Mouse (Mus musculus): Measurements from ENCODE around the gene Prkch. TPM values are rescaled to one million over a fixed set of nuclear protein-coding genes. Genes with fewer than 3 reads are reported as not detected.

Gene Prkch
- polyA plus RNA-seq, 2 experiments from 2014 or later, result 73.0 to 76.1 TPM

DNA sequence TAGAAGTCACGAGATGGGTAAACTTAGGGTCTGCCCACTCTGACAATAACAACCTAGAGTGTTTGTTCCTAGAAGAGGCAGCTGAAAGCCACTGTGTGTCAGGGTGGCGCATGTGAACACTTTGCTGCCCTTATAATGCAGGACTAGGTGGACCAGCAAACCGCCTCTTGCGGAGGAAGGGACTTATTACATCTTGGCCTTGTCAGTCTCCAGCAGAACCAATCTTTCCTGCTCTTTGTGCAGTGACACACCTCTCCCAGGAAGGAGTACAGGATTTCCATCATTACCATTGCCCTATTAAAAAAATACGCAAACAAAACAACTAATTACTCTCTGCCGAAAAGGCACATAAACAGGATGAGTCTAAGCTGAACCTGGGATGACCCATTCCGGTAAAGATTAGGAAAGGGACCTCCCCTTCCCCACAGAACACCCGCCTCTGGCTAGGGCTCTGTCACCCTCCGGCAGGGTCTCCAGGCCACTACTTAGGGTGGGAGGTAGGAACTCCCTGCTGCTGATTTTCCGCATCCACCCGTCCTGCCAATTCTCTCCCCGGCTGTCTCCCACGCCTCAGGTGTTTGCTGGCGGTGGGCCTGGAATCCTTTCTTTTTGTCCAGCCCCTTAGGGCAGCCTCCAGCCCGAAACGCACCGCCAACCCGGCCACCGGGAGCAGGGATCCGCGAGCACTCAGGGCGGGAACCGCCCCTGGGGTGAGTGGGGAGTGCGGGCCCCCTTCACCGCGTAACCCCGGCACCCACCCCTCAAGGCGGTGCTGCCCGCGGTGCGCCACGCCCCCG lies 585 bp upstream of the Prkch start:
- ATAC-seq, result peak; percentile 5

DNA sequence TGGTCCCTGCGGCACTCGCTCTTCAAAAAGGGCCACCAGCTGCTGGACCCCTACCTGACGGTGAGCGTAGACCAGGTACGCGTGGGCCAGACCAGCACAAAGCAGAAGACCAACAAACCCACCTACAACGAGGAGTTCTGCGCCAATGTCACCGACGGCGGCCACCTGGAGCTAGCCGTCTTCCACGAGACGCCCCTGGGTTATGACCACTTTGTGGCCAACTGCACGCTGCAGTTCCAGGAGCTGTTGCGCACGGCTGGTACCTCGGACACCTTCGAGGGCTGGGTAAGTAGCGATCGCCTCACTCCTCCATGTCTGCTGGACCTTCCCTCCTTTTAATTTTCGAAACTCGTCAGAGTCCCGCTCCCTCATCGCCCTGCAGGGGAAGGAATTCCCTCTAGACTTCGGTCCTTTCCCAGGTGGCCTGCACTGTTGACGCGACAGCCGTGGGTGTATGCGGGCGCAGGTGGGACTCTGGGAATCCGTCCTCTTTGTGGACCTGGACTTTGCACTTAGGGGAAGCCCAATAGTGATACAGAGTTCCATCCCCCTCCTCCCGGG lies 725 bp downstream of the Prkch start:
- peak; percentile 4 for ATAC-seq

DNA sequence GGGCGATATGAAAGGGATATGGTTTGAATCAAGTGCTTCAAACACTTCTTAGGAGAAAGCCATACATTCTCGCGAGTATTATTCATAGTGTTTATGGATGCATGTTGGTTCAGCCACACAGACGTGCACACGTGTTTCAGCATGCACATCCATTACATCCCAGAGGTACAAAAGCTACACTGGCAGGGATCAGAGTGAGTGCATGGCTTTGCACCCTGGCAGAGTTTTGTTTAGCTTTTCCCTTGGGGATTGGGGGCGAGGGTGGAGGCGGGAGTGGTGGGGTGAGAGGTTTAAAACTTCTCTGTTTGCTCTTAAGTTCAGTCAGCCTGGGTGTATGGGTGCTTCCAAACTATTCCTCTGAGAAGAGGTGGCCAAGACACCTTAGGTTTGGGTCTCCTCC lies 1.3 kb downstream of the Prkch start:
- ATAC-seq, result no peak

DNA sequence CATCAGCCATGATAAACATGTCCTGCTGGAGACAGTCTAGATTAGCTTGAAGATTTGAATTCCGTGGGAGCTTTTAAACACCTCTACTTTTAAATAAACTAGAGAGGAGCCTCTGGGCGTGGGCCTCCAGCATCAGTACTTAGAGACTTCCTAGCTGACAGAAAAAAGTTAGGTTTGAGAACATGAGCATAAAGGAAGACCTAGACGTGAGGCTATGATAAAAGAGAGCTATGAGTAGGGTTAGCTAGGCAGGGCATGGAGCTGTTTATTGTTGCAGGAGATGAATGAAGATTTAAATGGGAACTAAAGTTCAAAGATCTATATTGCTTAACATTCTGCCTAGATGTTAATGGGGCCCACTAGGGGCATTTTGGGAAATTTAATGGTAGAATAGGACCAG lies 2.7 kb downstream of the Prkch start:
- no peak for ATAC-seq

DNA sequence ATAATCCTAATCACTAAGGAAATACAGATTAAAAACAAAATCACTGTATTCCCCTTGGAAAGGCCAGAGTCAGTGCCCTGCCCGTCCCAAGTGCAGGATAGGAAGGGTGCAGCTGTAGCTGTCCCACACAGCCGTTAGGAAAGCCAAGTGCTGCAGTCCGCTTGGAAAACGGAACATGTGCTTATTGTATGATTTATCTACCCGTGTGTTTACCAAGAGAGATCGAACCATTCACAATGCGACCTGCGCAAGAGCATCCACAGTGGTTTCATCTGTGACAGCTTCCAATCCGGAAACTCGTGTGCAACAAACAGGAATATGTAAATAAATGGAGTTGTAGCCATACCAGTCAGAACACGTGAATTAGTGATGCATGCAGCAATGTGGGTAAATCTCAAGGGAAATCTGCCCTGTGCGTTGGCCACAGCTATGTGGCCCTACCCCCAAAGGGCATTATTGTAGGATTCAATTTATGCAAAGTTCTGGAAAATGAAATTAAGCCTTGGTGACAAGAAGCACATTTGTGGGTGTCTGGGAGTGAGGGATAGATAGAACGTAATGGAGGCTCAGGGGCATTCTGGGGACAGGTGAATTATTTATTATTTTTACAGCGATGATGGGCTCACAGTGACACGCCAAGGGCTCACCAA lies 6.2 kb downstream of the Prkch start:
- no peak for ATAC-seq

DNA sequence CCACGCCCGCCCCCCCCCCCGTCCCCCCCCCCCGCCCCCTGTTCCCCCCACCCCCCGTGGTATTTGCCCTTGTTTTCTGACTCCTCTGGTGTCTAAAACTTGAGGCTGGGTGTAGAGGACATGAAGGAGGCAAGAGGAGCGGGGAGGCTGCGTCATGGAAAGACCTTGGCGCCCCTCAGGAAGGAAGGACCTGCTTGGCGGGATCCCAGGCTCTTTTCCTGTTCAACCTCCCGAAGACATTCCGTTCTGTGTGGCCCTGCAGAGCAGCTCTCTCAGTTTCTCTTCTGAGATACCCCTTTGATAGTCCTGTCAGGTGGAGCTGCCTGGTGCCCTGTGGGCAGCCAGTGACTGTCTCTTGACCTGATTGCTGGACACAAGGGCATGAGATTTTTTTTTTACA lies 7.0 kb downstream of the Prkch start:
- no peak for ATAC-seq

DNA sequence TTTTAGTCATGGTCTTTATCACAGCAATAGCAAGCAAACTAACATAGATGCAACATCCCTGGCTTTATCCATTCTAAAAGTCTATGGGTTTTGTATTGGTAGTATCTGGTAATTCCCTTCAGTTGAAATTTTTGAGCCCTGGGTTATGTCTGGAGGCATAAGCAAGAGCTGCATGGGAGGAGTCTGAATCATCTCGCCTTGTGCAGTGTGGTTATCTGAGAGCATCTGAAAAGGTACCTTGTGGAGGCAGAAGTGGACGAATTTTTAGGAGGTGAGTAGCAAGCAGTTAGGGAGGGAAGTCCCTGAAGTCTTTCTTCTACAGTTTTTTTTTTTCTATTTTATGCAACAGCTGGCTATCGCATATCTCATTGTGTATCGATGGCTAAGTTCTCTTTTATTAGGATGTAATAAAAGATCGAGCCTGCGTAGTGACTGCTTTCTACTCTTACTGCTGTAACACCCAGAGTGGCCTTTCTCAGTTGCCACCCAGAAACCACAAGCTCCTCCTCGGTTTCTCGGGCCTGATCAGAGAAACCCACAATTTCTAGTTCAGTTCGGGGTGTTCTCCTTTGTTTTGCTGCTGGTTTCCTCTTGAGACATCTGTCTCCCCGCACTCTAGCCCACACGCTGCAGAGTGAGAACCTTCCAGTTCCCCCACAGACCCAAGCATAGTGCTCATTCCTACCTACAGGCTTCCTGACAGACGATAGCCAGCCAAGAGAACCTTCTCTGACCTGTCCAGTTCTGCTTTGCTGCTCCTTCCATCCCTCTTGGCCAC lies 8.6 kb downstream of the Prkch start:
- peak; percentile 47 for ATAC-seq

DNA sequence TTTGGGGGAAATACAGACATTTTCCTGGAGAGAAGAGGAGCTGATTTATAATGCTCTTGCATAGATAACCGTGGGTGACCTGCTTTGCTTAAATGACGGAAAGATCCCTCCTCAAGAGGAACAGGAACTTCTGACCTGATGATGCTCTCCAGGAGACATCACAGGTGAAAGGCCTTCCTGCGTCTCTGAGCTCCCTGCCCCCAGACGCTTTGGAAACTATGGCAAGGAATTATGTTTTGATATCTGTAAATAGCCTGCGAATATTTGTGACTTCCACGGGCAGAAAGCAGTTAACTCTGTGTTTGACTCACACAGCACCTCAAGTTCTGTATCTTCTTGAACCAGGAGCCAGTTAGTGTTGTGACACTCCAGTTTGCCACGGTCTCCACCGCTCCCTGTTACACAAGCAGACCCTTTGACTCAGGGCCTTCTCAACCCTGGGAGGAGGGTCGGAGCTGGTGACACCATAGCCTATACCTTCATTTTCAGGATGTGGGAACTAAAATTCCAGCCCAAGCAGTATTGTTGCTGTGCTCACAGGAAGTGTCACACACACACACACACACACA lies 9.7 kb downstream of the Prkch start:
- peak; percentile 5 for ATAC-seq

DNA sequence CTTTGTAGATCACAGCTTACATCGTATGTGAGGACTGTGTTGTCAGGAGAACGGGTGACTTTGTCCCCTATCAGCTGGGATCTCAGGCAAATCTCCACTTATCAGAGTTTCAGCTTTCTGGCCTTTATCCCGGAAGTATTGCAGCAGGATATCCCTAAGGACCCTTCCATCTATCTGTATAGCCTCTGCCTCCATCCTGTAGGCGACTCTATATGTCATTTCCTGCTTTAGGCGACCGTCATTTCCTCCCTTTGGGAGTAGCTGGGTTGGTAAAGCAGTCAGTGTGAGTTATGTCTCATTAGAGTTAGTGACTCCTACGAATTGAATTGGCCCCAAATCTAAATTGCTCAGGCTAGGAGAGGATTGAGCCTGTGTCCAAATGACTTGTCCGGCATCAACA lies 10.6 kb downstream of the Prkch start:
- ATAC-seq, result peak; percentile 47

DNA sequence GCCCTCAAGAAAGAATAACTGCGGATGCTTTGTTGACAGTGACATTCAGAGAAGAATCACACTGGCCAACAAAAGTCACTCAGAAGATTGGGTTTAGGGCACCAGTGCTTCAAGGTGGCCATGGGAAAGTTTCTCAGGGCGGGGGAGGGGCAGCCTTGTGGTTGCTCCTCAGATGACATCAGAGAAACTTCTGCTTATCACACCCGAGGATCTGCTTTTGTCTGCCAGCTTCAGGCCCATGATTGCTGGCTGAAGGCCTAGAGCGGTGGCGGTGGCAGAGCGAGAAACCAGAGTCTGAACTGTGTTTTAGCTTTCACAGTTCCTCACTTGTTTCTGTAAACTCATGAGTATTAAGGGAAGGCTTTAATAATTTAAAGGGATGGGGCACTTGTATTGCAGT lies 13.6 kb downstream of the Prkch start:
- ATAC-seq, result peak; percentile 70

DNA sequence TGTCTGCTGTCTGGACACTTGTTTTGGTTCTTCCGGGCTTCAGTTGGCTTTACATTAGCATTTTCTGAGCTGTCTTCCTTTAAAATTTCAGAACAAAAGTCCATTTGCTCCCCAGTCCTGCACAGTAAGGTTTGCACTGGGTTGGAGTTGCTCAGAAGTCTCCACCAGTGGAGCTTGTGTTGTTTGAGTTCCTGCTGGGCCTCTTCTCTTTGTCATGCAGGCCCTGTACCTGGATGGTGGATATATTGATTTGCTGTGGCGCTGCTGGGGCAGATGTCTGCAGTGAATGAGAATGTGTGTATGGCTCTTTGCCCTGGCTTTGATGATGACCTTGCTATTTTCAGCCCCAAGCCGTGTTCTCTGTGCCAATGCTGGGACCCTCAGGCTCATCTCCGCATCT lies 15.9 kb downstream of the Prkch start:
- no peak for ATAC-seq

DNA sequence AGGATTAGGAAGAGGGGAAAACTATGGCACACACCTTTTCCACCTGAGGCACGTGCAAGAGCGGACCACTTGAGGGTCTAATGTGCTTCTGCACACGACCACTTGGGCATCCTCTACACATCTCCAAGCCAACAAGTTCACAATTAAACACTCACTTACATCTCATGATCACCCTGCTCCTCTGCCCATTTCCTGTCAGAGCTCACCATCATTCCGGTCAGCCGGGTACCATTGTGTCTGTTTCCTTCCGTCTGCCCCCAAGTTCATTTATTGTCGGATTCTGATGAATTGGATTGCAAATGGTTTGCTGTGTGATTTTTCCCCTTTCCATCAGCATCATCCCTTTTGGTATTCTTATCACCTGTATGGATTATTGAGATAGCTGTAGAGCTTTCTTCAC lies 18.4 kb downstream of the Prkch start:
- no peak for ATAC-seq

DNA sequence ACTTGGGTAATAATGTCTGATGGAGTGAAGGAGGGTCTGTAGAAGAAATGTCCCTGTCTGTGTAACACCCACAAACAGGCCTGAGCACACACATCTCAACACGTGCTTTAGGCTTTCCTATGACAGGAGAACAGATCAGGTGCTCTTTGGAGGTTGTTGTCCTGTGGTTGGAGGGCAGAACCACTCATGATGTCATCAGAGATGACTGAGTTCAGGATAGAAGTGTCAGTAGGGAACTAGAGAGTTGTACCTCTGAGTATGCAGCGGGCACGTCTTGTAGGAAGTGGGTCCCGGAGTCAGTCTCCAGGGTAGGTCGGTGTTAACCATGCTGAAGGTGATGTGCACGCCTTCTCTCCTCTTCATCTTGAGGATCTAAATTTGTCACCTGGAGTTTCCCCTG lies 19.1 kb downstream of the Prkch start:
- peak; percentile 72 for ATAC-seq

DNA sequence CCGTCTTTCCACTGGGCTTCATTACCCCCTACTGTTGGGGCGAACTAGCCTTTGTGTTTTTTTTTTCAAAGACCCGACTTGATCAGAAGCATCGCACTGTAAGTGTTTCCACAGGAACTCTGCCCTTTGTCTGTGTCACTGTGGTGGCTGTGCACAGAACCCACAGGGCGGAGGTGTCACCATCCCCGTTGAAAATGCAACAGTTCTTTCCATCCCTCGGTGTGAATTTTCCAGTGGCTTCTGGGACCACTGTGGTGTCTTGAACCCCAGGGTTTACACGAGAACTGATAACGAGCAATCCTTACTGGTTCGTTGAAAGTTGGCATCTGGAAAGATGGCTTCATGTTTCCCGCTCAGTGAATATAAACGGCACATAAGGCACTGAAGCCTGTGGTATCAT lies 20.2 kb downstream of the Prkch start:
- peak; percentile 51 for ATAC-seq

DNA sequence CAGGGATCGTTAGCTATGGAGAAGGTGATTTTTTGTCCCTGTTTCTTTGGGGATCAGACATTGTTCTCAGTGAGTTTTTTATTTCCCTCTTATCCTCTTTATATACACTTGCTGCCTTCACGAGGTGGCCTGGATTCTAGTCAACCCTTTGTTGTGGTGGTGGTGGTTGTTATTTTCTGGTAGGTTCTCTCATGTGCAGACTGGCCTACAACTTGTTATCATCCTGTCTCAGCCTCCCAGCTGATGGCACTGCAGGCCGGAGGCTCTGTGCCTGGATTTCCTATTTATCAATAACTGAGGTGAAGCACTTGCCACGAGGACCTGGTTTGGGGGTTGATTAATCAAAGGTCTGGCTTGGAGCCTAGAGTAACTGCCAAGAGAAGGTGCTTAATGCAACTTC lies 20.6 kb downstream of the Prkch start:
- peak; percentile 22 for ATAC-seq

DNA sequence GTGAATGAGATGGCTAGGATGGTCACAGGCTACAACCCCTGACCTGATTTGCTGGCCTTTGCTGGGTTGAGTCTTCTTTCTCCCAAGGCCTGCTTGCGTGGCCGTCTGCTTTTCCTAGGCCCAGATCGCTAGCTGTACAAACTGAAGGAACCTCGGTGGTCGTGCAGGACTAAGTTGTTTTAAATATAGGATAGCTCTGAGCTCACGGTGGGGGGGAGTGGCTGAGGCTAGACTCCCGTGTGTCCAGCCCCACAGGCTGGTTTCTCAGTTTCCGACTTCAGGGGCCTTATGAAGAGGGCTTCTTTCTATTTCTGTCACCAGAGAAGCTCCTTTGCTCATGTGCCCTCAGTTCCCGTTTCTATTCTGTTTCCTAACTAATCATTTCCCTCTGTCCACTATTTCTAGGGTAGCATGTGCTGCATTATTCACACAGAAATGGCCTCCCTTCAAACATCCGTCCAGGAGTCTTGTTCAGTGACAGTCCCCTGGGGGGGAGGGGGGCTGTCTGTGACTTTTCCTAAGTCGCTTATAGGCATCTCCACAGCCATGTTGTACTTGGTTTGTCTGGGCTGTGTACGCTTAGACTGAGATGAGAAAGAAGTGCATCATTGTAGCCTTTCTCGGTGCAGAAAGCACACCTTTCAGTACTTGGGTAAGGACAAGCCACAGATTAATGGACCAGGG lies 22.9 kb downstream of the Prkch start:
- ATAC-seq, result no peak

DNA sequence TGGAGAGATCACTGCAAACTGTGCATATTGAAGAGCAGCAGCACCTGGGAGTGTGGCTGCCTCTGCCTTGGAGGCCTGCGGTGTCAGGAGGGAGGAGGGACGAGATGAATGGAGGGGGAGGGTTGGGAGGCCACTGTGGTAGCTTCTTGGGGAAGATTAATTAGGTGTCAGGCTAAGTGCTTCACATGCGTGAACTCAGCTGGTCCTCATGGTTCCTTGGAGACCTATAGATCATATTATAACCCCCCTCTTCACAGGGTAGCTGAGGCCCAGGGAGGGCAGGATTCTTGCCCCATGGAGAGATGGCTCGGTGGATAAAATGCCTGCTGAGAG lies 23.4 kb downstream of the Prkch start:
- no peak for ATAC-seq

DNA sequence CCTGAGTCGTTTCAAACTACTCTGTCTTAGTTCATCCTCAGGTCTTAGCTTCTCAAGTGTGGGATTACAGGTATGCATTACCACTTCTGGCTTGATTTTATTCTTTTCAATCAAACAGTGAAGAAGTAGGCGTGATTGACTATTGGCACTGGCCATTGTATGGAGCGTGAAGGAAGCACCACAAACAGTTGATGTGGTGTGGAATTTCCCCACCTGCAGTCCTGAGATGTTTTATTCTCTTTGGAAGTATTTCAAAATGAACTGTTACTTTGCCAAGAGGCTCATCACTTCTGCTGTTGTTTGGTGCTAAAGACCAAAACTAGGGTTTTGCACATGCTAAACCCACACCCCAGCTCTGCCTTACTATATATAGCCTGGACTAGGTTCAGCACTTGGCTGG lies 24.7 kb downstream of the Prkch start:
- ATAC-seq, result no peak

DNA sequence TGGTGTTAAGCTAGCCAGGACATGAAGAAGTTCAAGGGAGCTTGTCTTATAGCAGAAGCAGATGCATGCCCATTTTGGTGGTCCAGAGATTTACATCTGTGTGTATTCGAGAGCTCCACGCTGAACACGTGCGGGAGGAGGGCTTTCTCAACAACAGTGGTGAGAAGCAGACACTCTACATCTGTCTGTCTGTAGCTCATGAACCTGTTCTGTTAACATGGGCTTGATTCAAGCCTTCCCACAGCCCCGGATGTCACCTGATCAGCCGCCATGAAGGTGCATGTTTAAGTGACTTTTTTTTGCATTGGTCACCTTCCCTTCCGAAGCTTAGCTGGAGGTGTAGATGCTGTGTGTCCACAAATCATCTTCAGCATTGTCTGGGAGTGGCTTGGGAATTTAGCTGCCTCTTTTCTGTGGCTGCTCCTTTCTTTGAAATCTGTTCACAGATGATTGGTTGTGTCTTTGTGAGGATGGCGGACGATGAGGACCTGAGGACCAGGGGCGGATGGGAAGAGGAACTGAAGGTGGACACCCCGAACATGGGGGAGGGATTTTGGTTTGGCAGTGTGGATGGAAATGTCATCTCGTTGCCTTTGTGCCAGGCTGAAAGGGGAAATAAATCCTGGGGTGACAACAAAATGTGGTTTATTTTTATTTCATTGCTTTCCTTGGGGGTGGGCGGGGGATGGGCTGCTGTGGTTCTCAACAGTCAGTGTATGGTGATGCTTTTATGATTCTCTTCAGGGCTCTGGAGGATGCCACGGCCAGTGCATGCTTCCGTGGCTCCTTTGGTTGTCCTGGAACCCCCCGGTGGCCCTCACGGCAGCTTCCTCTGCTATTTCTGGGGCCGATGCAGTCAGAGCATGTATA lies 25.3 kb downstream of the Prkch start:
- ATAC-seq, result peak; percentile 48

DNA sequence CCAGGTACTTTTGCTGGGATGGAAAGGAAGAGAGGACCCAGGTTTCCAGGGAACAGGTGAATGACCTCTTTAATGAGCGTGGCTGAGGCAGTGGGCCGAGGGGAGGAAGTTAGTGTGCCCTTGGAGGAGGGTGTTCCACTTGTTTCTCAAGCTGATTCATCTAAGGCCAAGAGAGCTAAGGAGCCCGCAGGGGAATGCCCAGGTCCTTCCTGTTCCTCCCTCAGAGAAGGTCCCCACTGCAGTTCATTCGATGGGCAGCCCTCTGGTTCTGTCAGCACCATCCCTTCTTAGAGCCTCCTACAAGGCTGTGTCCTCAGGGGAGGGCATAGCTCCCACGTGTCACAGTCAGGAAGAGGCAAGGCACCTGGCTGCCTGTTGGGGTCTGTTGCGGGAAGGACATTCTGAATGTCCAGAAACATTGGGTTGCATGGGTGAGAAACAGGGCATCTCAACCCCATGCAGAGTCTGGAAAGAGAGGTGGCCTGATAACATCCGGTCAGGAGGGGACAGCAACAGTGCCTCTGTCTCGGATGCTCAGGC lies 26.3 kb downstream of the Prkch start:
- ATAC-seq, result peak; percentile 57

DNA sequence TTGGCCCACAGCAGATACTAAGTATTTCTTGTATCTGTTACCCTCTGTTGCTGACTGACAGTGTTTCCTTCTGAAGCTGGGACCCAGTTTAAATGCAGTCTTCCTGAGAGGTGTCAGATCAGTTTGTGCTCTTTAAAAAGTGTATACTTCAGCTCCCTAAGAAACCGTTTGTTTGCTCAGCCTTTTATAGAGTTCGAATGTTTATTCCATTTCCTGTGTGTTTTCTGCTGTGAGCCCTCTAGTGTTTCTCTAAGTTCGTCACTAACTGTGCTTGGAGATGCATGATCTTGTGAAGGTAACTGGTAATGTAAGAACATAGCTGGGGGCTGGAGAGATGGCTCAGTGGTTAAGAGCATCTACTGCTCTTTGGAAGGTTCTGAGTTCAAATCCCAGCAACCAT lies 27.1 kb downstream of the Prkch start:
- ATAC-seq, result peak; percentile 47
